Mouse (Mus musculus): Measurements from ENCODE around the gene Zic4.

DNA sequence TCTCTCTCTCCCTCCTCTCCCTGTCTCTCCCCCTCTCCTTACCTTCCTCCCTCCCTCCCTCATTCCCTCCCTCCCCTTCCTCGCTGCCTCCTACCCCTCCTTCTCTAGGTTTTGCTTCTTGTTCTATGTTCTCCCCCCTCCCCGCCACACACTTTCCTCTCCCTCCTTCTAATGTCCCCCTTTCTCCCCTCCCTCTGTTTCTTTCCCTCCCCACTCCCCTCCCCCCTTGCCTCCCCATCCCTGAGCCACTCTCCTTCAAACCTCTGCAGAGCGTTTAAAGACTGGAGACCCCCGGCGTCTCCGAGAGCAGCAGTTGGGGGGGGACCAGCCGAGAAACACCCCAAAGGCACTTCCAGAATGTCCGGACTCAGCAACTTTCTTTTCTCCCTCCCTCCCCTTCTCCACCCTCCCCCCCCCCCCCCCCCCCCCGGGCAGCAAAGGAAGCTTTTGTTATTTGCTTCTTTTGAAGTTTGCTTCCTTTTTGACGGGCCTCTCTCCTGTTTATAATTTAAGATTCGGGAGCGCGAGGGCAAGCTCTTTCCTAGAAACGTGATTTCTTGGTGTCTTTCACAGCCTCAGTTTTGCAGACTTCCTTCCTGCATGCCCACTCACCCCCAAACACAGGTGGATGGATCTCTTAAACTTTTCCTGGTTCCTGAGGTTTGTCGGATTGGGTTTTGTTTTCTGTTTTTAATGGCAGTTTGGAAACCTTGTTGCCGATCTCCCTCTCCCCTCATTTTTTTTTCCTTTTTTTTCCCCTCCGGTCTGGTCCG, 4.2 kb downstream of the Zic4 start:
- TF ChIP-seq CTCF (IDR thresholded peaks at IDR 0.05): no peak
- no peak for TF ChIP-seq EP300 (IDR thresholded peaks at IDR 0.05)
